Mouse (Mus musculus) forebrain, embryonic 12.5 days (tissue): Measurements from ENCODE around the gene Prkca. TPM values are rescaled to one million over a fixed set of nuclear protein-coding genes. Genes with fewer than 3 reads are reported as not detected.

Source experiments
- ATAC-seq: fragments of 200-750 bp; cut with Nextera tagmentation; 2 replicates; pipeline ENCODE4 v1.8.0; 2017; ENCODE audit warnings: moderate TSS enrichment; ENCODE audit not compliant: low FRiP score
- H3K27ac ChIP-seq: fragments of 300-500 bp; sonication (generic); 2 replicates; pipeline ENCODE4 v1.5.1; 2016; ENCODE audit warnings: mild to moderate bottlenecking
- H3K27me3 ChIP-seq: fragments of 300-500 bp; sonication (generic); 2 replicates; pipeline ENCODE4 v1.6.1; 2016; ENCODE audit warnings: mild to moderate bottlenecking
- H3K36me3 ChIP-seq: fragments of 300-500 bp; sonication (generic); replicated peaks from 2 replicates; pipeline ENCODE4 v1.6.1; 2016; ENCODE audit warnings: mild to moderate bottlenecking
- H3K4me1 ChIP-seq: fragments of 300-500 bp; sonication (generic); 2 replicates; pipeline ENCODE4 v1.6.1; 2016
- H3K4me2 ChIP-seq: fragments of 300-500 bp; sonication (generic); 2 replicates; pipeline ENCODE4 v1.6.1; 2016; ENCODE audit warnings: mild to moderate bottlenecking, moderate library complexity
- H3K4me3 ChIP-seq: fragments of 300-500 bp; sonication (generic); replicated peaks from 2 replicates; pipeline ENCODE4 v1.5.1; 2016; ENCODE audit warnings: mild to moderate bottlenecking
- H3K9ac ChIP-seq: fragments of 300-500 bp; sonication (generic); 2 replicates; pipeline ENCODE4 v1.6.1; 2016; ENCODE audit warnings: mild to moderate bottlenecking
- H3K9me3 ChIP-seq: fragments of 300-500 bp; sonication (generic); 2 replicates; pipeline ENCODE4 v1.6.1; 2016
- WGBS: fragments of 180-500 bp; shearing (Covaris S2); methylation state at CpG from one replicate; pipeline ENCODE4 v1.1.7; 2016; 5-methylcytosine and 5-hydroxymethylcytosine counted together
- polyA plus RNA-seq: library from polyadenylated mRNA; unstranded; fragments of >200 nt; fragmentation: Nextera tagmentation; extraction: Ambion mirVana; gene quantifications from 2 replicates; pipeline ENCODE4 v1.2.1, GENCODE M21; 2016

Prkca gene
- polyA plus RNA-seq, 1 experiment from 2014 or later: 4.6 TPM

DNA sequence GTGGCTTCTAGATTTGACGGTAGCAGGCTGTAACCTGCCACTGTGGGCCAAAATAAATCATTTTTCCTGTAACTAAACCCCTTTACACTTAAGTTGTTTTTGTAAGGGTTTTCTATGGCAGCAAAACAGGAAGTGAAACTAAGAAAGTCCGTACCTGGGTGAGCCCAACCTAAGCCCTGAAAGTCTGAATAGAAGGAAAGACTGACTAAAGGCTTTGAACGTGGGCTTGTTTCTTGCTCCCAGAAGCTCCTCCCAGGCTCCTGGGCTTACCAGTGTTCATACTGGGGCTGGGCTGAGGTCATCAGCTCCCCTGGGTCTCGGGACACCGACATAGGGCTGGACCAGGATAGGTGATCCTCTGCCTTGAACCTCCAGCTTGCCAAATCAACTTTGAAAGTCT lies 164.9 kb downstream of the Prkca start:
- WGBS: 88% methylated on average over 5 of the region's 5 CpGs

DNA sequence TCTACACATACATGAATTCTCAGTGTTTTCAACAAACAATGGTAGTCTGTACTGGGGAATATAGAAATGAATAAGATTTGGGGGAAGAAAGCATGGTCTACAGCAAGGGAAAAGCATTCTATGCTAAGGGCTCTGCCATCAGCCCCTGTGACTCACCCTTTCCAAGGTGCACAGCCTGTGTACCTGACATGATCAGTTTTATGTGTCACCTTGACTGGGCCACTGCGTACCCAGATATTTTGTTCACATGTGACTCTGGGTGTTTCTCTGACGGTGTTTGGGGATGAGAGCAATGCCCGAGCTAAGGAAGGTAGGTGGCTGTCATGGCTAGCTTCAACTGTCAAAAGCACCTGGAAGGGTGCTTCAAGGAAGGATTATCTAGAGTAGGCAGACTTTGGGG lies 165.5 kb downstream of the Prkca start:
- Histone ChIP-seq H3K4me1 (peaks cover 20% of the 10 kb centered on the region), H3K9ac (no peak overlapping the region), H3K4me3 (no peak overlapping the region), H3K27ac (no peak overlapping the region), H3K4me2 (no peak overlapping the region), H3K36me3 (no peaks in the 10 kb centered on the region), H3K27me3 (0 out of 2 replicates have a peak, but pooled peaks cover under 1% of the 10 kb centered on the region), H3K9me3 (no peaks in the 10 kb centered on the region)
- ATAC-seq: no peak
- WGBS: 93% methylated on average over 3 of the region's 3 CpGs

More for the DNA sequence above, 164.9 kb downstream of the Prkca start:
- ATAC-seq: no peak
- no peak overlapping the region for H3K4me3 ChIP-seq
- H3K9ac ChIP-seq: no peak overlapping the region
- no peaks in the 10 kb centered on the region for H3K27me3 ChIP-seq
- H3K36me3 ChIP-seq: no peaks in the 10 kb centered on the region
- H3K9me3 ChIP-seq: no peaks in the 10 kb centered on the region
- H3K27ac ChIP-seq: no peak overlapping the region
- H3K4me2 ChIP-seq: no peak overlapping the region
- H3K4me1 ChIP-seq: peaks cover 20% of the 10 kb centered on the region

DNA sequence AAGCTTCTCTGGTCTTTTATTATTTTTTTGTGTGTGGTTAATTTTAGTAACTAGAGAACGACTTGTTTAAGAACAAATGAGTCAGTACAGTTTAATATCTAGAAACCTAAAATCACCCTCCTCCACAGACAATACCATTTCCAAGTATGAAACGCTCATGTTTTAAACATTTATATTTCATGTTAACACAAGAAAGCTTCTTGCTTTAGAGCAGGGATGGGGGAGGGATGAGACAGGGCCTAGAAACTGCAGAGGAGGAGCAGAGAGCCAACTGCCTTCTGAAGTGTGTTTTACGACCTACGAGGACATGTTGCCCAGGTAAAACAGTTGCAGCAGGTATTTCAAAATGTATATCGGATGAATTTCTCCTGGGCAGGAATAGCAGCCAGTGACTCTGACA lies 167.0 kb downstream of the Prkca start:
- Histone ChIP-seq H3K27me3 (0 out of 2 replicates have a peak, but pooled peaks cover 2% of the 10 kb centered on the region), H3K9me3 (no peaks in the 10 kb centered on the region), H3K4me1 (peaks cover 19% of the 10 kb centered on the region), H3K4me3 (no peak overlapping the region), H3K4me2 (no peak overlapping the region), H3K36me3 (no peaks in the 10 kb centered on the region), H3K9ac (no peak overlapping the region), H3K27ac (no peak overlapping the region)
- no peak for ATAC-seq
- WGBS: 91% methylated on average over 5 of the region's 5 CpGs

GRCm38 (mm10) chr11:108171917-108172316 lies 171.8 kb downstream of the Prkca start:
- no peak overlapping the region for H3K9ac ChIP-seq
- H3K4me2 ChIP-seq: no peak overlapping the region
- 0 out of 2 replicates have a peak, but pooled peaks cover 2% of the 10 kb centered on the region for H3K9me3 ChIP-seq
- H3K36me3 ChIP-seq: no peaks in the 10 kb centered on the region
- WGBS: 54% methylated on average over 5 of the region's 5 CpGs
- H3K4me1 ChIP-seq: 0 out of 2 replicates have a peak, but pooled peaks cover 2% of the 10 kb centered on the region
- no peak overlapping the region for H3K4me3 ChIP-seq
- no peak overlapping the region for H3K27ac ChIP-seq
- 0 out of 2 replicates have a peak, but pooled peaks cover 2% of the 10 kb centered on the region for H3K27me3 ChIP-seq
- ATAC-seq: peak; percentile 63; the same call in 1 of the 2 replicates

GRCm38 (mm10) chr11:108171260-108171659 lies 172.5 kb downstream of the Prkca start:
- H3K27ac ChIP-seq: no peak overlapping the region
- H3K9me3 ChIP-seq: 0 out of 2 replicates have a peak, but pooled peaks cover 2% of the 10 kb centered on the region
- no peak overlapping the region for H3K4me3 ChIP-seq
- H3K27me3 ChIP-seq: 0 out of 2 replicates have a peak, but pooled peaks cover 2% of the 10 kb centered on the region
- H3K4me1 ChIP-seq: 0 out of 2 replicates have a peak, but pooled peaks cover 2% of the 10 kb centered on the region
- WGBS: 93% methylated on average over 6 of the region's 6 CpGs
- H3K36me3 ChIP-seq: no peaks in the 10 kb centered on the region
- no peak overlapping the region for H3K9ac ChIP-seq
- ATAC-seq: no peak
- H3K4me2 ChIP-seq: no peak overlapping the region

DNA sequence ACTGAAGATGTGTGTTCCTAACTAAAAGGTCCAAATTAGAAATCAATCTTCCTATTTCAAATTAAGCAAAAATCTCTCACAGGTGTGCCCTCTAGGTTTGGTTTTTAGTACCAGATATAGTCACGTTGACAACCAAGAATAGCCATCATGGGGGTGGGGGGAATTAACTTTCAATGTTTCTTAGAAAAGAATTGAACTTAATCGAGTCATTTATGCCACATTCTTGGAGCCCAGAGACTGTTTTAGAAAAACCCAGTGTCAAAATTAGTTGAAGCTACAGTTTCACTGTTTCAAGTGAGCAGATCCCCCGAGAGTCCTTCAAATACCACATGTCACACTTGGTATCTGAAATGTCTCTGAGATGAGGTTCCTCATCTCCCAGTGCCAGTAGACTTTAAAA lies 173.6 kb downstream of the Prkca start:
- WGBS: 90% methylated on average over 3 of the region's 3 CpGs
- Histone ChIP-seq H3K27me3 (0 out of 2 replicates have a peak, but pooled peaks cover 2% of the 10 kb centered on the region), H3K9me3 (0 out of 2 replicates have a peak, but pooled peaks cover 2% of the 10 kb centered on the region), H3K4me1 (peaks cover 12% of the 10 kb centered on the region), H3K27ac (no peak overlapping the region), H3K4me3 (no peak overlapping the region), H3K4me2 (no peak overlapping the region), H3K9ac (no peak overlapping the region), H3K36me3 (no peaks in the 10 kb centered on the region)
- no peak for ATAC-seq

DNA sequence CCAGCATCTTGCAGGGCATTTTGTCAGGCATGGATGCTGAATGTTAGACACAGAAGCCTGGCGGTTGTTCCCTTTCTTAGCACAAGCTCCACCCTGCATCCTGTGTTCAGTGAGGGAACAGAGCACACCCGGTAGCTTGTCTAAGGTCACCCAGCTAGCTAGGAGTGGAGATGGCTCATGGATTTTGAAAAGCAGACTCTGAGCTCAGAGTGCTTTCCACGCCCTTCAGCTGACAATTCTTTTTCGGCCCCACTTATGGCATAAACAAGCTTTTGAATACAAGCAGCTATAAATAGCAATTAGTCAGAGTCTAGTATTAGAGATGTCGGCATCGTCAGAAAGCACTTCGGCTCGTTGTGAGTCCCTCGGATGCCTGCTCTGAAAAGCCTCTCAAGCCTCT lies 178.0 kb downstream of the Prkca start:
- H3K4me1 ChIP-seq: peaks cover 31% of the 10 kb centered on the region
- 35% methylated on average over 9 of the region's 9 CpGs for WGBS
- 0 out of 2 replicates have a peak, but pooled peaks cover 2% of the 10 kb centered on the region for H3K9me3 ChIP-seq
- H3K27me3 ChIP-seq: no peaks in the 10 kb centered on the region
- no peaks in the 10 kb centered on the region for H3K36me3 ChIP-seq
- H3K4me2 ChIP-seq: no peak overlapping the region
- no peak overlapping the region for H3K27ac ChIP-seq
- H3K9ac ChIP-seq: no peak overlapping the region
- no peak for ATAC-seq
- no peak overlapping the region for H3K4me3 ChIP-seq

DNA sequence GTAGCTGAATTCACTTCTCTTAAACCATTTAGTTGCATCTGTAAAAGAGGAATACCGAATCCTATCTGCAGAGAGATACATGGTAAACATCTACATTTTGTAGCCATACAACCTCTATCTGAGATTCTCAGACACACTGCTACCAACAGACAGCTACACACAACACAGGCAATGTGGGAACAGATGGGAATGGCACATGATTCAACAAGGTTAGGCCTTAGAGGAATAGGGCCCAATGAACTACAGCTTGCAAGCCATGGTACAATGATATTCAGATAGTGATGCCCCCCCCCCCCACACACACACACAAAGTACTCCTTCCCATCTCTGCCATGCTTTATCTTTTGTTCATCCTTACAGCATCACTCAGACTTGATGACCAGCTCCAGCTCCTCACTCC lies 181.1 kb downstream of the Prkca start:
- WGBS: 69% methylated on average over 1 of the region's 1 CpGs
- Histone ChIP-seq H3K4me1 (peaks cover 31% of the 10 kb centered on the region), H3K36me3 (no peaks in the 10 kb centered on the region), H3K9me3 (no peaks in the 10 kb centered on the region), H3K27ac (peak overlapping the region; percentile 71), H3K9ac (no peak overlapping the region), H3K4me3 (no peak overlapping the region), H3K27me3 (no peaks in the 10 kb centered on the region), H3K4me2 (no peak overlapping the region)
- no peak; the same call in 1 of the 2 replicates for ATAC-seq

- no peak overlapping the region for H3K9ac ChIP-seq
- no peaks in the 10 kb centered on the region for H3K27me3 ChIP-seq
- peak; percentile 69 for ATAC-seq
- no peak overlapping the region for H3K4me2 ChIP-seq
- H3K9me3 ChIP-seq: no peaks in the 10 kb centered on the region
- peak overlapping the region; percentile 71 for H3K27ac ChIP-seq
- peaks cover 31% of the 10 kb centered on the region for H3K4me1 ChIP-seq
- WGBS: 8% methylated on average over 4 of the region's 4 CpGs
- no peaks in the 10 kb centered on the region for H3K36me3 ChIP-seq
- no peak overlapping the region for H3K4me3 ChIP-seq
These were observed 181.6 kb downstream of the Prkca start for GRCm38 (mm10) chr11:108162110-108162509.

- Histone ChIP-seq H3K27me3 (no peaks in the 10 kb centered on the region), H3K9ac (no peak overlapping the region), H3K36me3 (no peaks in the 10 kb centered on the region)
These were observed 183.7 kb downstream of the Prkca start for GRCm38 (mm10) chr11:108160056-108160455.

GRCm38 (mm10) chr11:108158046-108158445 lies 185.7 kb downstream of the Prkca start:
- Histone ChIP-seq H3K27ac (no peak overlapping the region), H3K4me2 (no peak overlapping the region), H3K4me1 (peaks cover 27% of the 10 kb centered on the region), H3K36me3 (no peaks in the 10 kb centered on the region), H3K4me3 (no peak overlapping the region), H3K27me3 (no peaks in the 10 kb centered on the region; the same call in 1 of the 2 replicates), H3K9me3 (no peaks in the 10 kb centered on the region), H3K9ac (no peak overlapping the region)
- WGBS: 93% methylated on average over 3 of the region's 3 CpGs
- ATAC-seq: no peak

More at GRCm38 (mm10) chr11:108160056-108160455, 183.7 kb downstream of the Prkca start:
- no peak for ATAC-seq
- H3K4me2 ChIP-seq: no peak overlapping the region
- no peak overlapping the region for H3K27ac ChIP-seq
- no peak overlapping the region for H3K4me3 ChIP-seq
- peaks cover 26% of the 10 kb centered on the region for H3K4me1 ChIP-seq
- WGBS: 93% methylated on average over 7 of the region's 7 CpGs
- no peaks in the 10 kb centered on the region for H3K9me3 ChIP-seq

GRCm38 (mm10) chr11:108157074-108157473 lies 186.7 kb downstream of the Prkca start:
- H3K9ac ChIP-seq: no peak overlapping the region
- no peak for ATAC-seq
- H3K4me2 ChIP-seq: no peak overlapping the region
- H3K27ac ChIP-seq: no peak overlapping the region
- peaks cover 17% of the 10 kb centered on the region for H3K4me1 ChIP-seq
- H3K36me3 ChIP-seq: no peaks in the 10 kb centered on the region
- H3K27me3 ChIP-seq: no peaks in the 10 kb centered on the region; the same call in 1 of the 2 replicates
- H3K9me3 ChIP-seq: no peaks in the 10 kb centered on the region
- H3K4me3 ChIP-seq: no peak overlapping the region
- 94% methylated on average over 5 of the region's 5 CpGs for WGBS

DNA sequence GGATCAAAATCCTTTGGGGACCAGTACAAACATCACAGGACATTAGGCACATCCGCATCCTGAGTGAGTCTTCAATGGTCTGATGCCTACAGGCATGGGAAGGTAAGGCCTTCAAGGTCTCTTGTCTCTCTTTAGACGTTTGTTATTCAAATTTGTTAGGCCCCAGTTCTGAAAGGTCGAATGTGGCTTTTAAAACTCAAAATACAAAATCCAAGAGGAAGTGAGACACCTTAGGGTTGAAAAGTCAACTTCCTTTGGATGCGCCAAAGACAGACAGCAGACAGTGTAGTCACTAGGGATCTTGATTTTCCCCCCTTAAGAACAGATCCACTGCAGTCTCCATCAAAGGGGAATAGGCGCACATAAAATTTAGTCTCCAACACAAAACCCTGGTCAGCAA lies 187.6 kb downstream of the Prkca start:
- no peak overlapping the region for H3K9ac ChIP-seq
- no peaks in the 10 kb centered on the region for H3K9me3 ChIP-seq
- WGBS: 80% methylated on average over 5 of the region's 5 CpGs
- no peaks in the 10 kb centered on the region for H3K36me3 ChIP-seq
- no peak overlapping the region for H3K4me3 ChIP-seq
- no peaks in the 10 kb centered on the region; the same call in 1 of the 2 replicates for H3K27me3 ChIP-seq
- no peak overlapping the region for H3K4me2 ChIP-seq
- ATAC-seq: no peak
- H3K27ac ChIP-seq: no peak overlapping the region
- peaks cover 16% of the 10 kb centered on the region; the same call in 1 of the 2 replicates for H3K4me1 ChIP-seq
